Mouse (Mus musculus): ENCODE results near the gene Rabep1. TPM values are rescaled to one million over a fixed set of nuclear protein-coding genes. Genes with fewer than 3 reads are reported as not detected.
A peak's percentile ranks its signal among the peaks of the same experiment; 100 is the strongest.
"Not testable (repeated sequence)": the region's sequence is repeated elsewhere in the genome, so short reads cannot be mapped to it uniquely, and the experiment has no call there.

Rabep1 gene
- total RNA-seq, 2 experiments from 2014 or later = 28.2 to 30.8 TPM

DNA sequence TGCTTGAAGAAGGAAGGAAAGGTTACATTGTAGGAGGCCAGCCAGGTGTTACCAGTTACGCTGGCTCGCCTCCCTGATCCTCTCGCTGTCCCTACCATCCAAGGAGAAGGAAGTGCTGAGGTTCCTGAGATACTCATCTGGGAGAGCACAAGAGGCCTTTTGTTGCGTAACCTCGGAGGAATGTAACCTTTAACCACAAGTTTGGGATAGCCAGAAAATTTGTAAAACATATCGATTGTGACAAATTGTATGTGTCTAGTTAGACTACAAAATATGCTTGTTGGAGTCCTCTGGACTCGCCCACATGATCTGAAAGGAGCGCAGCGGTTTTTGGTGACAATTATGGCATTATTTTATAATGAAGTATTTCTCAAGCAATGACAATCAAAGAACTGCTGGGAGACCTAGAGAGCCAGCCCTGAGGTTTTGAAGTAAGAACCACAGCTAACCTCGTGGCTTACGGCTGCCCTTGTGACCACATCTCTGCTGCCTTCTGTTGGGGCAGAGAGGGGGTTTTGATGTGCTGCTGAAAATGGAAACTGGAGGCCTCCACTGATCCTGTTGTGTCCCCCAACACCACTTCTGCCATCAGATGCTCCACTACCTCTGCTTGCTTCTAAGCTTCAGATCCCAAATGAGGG is 15.5 kb upstream of the Rabep1 start:
- ATAC-seq (replicated peaks; ENCODE audit: poor library complexity) = 0 out of 2 replicates have a peak, but pooled peaks have one; percentile 26

DNA sequence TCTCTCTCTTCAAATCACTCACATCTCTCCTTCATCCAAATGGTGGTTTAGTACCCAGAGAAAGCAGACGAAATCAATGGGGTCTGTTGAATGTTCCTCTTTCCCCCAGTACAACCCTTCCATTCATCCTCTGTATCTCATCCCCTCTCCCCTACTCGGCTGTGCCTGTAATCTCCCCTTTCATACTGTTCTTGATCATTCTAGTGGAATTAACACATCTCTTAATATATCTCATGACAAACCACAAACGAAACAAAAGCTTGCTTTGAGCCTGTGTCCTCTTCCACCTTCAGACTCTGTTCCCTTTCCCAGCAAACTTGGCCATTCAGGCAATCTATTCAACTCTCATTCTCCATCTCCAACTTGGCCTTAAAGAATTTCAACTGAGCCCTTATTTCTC is 13.4 kb upstream of the Rabep1 start:
- ATAC-seq (replicated peaks; ENCODE audit: poor library complexity) = no peak

DNA sequence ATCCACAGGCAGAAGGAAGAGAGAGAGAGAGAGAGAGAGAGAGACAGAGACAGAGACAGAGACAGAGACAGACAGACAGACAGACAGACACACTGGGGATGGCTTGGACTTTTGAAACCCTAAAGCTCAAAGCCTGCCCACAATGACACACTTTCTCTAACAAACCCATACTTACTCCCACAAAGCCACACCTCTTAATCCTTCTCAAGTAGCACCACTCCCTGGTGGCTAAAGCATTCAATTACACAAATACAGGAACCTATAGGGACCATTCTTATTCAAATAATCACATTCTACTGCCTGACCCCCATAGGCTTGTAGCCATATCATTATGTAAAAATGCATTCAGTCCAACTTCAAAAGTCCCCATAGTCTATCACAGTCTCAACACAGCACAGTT is 11.2 kb upstream of the Rabep1 start:
- ATAC-seq (replicated peaks; ENCODE audit: poor library complexity) = no peak

DNA sequence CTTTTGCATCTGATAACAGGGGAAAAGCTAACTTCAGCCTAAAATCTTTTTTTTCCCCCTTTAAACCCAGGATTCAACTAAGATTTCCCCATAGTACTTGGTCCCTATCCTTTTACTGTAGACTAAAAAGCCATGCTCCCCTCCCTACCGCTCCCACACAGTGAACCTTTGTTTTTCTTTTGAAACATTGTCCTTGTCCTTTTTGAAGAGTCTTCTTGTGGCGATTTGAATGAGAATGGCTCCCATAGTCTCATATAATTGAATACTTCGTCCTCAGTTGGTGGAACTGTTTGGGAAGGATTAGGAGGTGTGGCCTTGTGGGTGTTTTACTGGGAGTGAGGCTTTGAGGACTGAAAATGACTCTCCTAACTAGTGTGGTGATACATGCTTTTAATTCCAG is 10.7 kb upstream of the Rabep1 start:
- no peak for ATAC-seq (replicated peaks; ENCODE audit: poor library complexity)

DNA sequence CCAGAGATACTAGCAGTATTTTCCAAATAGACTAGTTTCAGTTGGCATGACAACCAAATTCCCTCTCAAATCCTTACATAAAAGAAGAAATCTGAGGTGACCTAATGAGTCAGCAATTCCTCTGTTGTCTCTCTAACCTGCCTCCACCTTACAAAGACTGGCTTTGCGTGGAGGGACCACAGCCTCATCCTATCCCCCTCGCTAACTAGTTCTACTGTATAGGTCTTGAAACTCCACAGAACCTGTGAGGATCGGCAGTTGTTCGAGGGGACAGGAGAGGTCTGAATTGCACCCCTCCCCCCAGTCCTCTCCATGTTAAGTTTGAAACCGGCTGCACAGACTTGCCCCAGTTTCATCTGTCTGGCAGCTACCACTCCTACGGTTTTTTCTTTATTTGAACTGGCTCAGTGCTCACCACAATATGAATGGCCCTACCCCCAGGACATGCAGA is 9.2 kb upstream of the Rabep1 start:
- ATAC-seq (replicated peaks; ENCODE audit: poor library complexity) = no peak

DNA sequence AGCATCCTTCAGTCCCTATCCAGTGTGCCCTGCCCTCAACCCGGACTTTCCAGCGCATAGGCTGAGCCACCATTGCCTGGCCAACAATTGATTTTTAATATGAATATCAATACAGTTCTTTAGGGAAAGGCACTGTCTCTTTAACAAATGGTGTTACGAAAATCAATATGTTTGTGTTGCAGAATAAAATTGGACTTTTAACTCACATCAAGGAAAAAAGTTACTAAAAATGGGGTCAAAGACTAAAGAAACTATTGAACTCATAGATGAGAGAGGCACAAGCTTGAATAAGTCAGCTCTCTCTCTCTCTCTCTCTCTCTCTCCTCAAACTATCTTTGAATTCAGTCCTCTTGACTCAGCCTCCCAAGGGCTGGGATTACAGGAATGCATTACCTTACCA is 7.5 kb upstream of the Rabep1 start:
- no peak for ATAC-seq (replicated peaks; ENCODE audit: poor library complexity)

DNA sequence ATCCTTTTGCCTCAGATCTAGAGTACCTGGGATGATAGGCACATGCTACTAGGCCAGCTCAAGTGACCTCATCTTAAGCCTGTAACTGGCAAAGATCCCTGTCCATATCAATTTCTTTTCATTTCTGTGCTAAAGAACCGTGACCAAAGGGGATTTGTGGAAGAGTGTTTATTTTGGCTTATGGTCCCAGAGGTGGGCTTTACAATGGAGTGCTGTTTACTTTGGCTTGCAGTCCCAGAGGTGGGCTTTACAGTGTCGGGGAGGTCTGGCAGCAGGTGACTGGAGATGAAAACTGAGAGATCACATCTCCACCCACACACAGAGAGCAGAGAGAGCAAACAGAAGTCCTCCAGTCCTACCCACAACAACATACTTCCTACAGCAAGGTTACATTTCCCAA is 6.0 kb upstream of the Rabep1 start:
- no peak for ATAC-seq (replicated peaks; ENCODE audit: poor library complexity)

DNA sequence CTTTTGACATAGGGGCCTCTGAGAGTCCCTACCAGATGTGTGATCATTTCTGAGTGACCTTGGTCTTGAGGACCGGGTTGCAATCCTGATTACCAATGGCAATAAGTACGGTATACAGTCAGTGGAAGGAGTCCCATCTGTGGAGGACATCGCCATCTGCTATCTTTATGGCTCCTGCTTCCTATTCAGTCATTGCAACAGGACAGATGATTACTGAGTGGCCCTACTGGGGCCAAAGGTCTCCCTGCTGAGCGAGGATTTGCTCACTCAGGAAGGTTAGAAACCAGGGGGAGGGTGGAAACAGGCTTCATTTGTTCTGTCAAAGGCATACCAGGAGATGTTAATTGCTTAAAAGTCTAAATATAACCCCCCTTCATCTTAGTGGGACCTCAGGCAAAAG is 1.6 kb upstream of the Rabep1 start:
- no peak for ATAC-seq (replicated peaks; ENCODE audit: poor library complexity)

DNA sequence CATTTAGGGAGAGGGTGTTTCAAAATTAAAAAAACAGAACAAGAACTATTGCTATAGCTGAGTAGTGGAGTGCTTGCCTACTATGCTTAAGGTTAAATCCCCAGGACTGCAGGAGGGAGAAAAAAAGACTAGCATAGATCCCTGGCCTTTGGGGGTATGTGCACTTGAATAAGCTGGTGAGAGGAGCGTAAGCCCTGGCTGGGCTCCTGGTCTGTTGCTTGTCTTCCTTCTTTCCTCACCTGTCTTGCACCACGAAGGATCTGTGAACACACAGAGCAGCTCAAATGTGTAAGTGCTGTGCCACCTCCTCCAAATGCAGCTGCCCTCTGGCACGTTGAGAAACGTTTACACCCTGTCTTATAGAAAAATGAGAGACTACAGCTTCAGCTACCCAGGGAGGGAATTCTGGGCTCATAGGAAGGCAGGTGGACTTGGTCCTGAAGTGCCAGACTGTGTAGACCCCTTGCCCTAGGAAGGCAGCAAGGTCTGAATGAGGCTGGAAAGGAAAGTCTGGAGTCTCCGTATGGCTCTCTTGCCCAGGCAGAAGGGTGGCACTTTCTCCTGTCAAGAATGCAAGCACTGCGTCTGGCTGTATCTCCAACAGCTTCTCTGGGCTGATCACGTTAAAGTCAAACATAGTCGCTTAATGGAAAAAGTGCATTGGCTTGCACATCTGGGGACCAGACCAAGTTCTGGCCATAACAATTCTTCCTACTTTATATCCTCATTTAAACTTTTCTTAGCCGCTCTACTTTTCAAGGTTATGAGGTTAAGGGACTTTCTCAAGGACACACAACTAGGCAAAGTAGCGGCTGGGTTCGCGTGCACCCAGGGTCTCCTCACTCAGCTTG is 652 bp upstream of the Rabep1 start:
- ATAC-seq (replicated peaks; ENCODE audit: poor library complexity) = no peak

DNA sequence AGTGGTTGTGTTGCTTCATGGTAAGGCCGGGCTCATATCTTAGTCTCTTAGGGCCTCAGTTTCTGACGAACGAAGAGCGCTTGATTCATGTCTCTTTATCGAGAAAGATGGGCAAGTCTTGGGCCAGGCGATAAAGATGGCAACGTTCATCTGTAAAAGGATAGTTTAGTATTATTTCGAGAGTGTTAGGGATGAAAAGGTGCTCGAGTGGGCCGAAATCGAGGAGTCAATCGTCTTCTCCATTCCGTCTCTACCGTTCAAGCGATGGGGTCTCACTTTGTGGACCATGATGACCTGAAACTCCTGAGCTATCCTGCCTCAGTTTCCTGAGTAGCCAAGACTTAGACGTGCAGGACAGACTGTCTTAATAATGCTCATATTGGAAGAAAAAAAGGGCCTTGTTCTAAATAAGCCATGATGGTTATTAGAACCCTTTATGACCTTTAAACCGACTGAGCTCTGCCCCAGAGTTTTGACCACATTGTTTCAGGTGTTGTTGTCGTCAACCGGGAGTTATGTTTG is 940 bp downstream of the Rabep1 start:
- ATAC-seq (replicated peaks; ENCODE audit: poor library complexity) = no peak

DNA sequence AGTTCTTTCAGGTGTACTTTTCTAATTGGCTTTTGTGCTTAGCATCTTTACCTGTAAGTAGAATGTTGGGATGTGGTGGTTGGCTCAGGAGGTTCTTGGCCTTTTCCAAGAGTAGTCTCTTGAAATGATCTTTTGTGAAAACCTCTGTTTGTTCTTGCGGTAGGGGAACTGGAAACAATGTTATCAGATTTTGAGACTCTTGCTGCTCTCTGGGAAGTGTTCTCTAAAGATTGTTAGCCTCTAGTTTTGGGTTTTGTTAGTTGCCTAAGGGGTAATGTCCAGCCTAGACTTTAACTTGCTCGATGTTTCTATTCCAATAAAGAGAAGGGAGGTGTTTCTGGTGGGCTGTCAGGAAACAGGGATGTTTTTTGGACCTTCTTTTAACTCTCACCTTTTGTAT is 1.5 kb downstream of the Rabep1 start:
- ATAC-seq (replicated peaks; ENCODE audit: poor library complexity) = no peak

DNA sequence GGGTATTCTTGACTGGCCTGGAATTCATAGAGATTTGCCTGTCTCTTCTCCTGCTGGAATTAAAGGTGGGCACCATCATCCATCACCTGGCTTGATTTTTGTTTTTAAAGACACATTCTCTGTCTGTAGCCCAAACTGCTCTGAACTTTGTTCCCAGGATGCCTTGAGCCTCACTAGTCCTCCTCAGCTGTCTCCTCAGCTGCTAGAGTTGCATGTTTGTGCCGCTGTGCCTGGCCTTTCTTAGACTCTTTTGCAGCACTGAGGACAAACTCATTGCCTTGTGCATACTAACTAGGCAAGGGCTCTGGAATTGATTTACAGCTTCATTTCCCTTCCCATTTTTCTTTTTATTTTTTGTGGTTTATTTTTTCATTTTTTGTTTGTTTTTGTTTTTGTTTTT is 15.8 kb downstream of the Rabep1 start:
- no peak for ATAC-seq (replicated peaks; ENCODE audit: poor library complexity)

DNA sequence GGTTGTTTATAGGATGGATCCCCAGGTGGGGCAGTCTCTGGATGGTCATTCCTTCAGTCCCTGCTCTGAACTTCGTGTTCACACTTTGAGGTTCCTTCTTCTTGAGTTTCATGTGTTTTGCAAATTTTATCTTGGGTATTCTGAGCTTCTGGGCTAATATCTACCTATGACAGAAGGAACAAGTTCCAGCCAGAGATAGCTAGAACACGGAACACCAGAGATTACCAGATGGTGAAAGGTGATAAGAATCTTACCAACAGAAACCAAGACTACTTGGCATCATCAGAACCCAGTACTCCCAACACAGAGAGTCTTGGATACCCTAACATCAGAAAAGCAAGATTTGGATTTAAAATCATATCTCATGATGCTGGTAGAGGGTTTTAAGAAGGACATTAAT is 18.6 kb downstream of the Rabep1 start:
- not testable (repeated sequence) for ATAC-seq (replicated peaks; ENCODE audit: poor library complexity)

DNA sequence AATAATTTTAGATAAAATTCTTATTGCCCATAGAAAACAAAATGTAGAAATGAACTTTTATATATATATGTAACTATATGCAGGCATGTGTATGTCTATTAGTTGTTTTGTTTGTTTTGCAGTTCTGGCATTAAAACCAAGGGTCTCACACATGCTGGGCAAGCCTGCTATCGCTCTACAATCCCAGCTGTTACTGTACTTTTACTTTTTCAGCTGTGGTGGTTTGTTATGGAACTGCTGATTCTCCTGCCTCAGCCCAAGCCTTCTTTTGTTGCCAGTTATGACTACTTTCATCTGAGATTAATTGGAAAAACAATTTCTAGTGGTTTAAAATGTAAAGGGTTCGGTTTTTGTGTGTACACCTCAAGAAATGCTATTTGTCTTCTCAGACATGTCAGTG is 20.6 kb downstream of the Rabep1 start:
- ATAC-seq (replicated peaks; ENCODE audit: poor library complexity) = no peak

DNA sequence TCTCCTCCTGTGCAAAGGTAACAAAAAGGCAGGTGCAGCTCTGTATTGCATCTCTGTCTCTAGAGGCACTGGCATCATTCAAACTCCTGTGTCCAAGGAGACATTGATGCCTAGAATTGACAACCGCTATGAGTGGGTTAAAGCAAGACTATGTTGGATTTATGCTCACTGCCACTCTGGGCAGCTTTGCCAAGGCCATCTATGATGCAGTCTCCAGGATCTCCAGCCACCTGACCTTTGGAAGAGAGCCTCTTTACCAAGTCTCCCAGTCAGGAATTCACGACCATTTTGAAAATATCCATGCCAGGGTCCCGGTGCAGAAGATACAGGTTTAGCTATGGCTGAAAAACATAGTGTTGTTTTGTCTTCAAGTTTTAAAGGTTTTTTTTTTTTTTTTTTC is 24.7 kb downstream of the Rabep1 start:
- no peak for ATAC-seq (replicated peaks; ENCODE audit: poor library complexity)

DNA sequence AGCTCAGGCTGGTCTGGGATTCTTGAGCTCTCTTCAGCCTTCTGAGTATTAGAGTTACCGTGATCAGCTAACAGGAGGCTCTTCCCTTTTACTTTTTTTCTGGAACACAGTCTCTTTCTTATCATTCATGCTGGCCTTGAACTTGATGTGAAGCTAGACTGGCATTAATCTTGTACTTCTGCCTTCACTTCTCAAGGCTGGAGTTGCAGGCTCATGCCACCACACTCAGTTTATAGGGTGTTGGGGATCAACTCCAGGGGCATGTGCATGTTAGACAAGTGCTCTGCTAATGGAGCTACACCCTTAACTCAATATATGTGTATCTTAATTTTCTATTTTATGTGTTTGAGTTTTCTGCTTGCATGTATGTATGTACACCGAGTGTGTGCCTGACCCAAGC is 25.2 kb downstream of the Rabep1 start:
- no peak for ATAC-seq (replicated peaks; ENCODE audit: poor library complexity)

DNA sequence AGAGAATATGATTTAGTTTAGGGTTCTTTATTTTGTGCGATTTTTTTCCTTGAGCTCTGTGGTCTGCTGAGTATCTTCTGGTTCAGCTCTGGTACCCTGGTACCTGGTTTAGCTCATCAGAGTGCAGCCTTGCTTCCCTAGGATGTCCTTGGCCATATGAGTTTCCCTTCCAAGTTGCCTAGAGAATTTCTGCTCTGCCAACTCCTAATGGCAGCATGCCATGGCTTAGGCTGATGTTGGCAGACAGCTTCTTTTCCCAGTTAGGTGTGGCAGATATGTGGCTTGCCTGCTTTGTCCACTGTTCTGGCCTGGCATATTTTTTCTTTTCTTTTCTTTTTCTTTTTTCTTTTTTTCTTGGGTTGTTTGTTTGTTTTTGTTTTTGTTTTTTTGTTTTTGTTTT is 25.8 kb downstream of the Rabep1 start:
- no peak; the same call in 1 of the 2 replicates for ATAC-seq (replicated peaks; ENCODE audit: poor library complexity)

DNA sequence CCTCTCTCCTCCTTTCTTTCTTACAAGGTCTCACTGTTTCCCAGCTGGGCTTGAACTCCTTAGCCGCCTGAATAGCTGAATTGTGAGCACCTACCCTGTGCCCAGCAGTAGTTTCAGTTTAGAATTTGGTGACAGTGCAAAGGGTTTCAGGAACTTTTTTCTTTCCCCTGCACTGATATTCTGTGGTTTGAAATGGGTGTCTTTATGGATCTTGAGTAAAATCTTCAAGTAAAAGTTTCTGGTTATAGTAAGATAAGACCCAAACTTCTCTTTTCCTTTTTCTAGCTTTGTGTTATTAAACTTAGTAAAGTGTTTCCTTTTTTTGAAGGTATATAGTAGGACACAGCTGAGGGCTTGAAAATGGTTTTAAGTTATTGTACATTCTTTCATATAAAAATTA is 26.5 kb downstream of the Rabep1 start:
- ATAC-seq (replicated peaks; ENCODE audit: poor library complexity) = no peak

DNA sequence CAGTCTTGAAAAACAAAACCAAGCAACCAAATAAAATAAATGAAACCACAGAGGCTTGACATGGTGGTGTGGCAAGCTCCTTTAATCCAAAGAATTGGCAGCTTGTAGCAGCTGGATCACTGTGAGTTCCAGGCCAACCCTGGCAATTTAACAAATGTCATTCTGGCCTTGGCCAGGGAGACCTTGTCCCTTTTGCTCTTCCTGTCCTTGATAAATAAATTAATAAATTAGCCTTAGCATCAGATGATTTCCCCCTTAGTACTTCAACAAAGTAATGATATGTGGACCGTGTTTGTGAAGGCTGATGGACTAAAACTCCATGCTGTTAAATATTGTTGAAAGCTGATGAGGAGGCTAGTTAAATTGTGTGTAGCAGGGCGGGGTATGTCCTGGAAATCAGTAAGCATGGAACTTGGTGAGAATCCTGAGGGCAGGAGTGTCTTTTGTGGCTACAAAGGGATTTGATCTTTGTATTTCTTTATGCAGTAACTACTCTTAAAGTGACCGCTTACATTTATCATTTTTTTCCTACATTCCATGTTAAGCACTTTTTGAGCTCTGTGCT is 27.3 kb downstream of the Rabep1 start:
- ATAC-seq (replicated peaks; ENCODE audit: poor library complexity) = no peak

DNA sequence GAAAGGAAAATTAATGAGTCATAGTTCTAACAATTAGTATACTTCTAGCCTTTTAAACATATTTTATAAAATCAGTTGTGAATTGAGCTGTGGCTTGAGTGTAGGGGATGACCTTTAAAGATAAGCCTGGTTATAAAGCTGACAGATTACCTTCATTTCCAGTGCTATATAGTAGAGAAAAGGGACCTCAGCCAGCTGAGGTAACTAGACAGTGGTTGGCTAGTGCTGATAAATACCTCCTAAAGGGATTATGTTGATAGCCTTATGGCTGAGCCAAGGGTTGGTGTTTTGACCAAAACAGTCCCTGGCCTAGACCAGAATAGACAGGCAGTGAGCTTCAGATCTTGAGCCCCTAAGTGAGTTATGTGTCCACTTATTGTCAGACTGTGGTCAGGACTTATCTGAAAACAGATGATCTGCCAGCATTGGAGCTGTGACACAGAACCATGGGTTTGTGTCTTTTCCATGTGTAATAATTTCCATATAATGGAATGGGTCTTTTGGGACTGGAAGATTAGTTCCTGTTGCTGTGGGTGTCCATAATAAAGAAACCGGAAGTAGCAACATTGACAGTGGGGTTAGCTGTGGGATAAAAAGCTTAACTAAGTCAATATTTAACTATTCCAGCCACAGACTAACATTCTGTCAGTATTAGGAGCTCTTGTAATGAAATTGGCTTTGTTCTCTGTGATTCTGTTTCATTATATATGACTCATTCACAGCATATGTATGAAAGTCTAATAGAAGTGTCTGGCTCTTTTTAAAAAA is 29.5 kb downstream of the Rabep1 start:
- peak; percentile 39 for ATAC-seq (replicated peaks; ENCODE audit: poor library complexity)

DNA sequence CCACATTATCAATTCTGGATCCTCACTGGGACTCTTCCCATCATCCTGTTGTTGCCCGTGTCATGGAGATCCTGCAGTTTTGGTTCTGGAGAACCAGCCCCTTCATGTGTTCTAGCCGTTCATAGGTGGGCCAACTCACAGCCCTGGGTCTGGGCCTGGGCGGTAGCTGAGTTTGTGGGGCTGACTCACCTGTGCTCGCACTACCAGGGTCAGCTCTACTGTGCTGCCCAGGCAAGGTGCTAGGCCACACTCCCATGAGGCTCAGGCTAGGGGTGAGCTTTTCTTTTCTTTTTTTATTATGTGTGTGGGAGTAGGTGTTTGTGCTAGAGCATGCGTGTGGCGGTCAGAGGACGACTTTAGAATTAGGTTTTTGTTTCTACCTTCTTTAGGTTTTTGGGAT is 33.1 kb downstream of the Rabep1 start:
- ATAC-seq (replicated peaks; ENCODE audit: poor library complexity) = no peak

All from megakaryocyte progenitor cell, adult 5-6 weeks (primary cell).